Mouse (Mus musculus) neural tube, embryonic 15.5 days (tissue): ENCODE data around the gene Mapk3. TPM values are rescaled to one million over a fixed set of nuclear protein-coding genes. Genes with fewer than 3 reads are reported as not detected.
A peak's percentile ranks its signal among the peaks of the same experiment; 100 is the strongest.

Experiments used
- ATAC-seq: fragments of 200-750 bp; cut with Nextera tagmentation; 2 replicates; pipeline ENCODE4 v1.8.0; 2017; ENCODE audit warnings: mild to moderate bottlenecking, moderate TSS enrichment, moderate library complexity; ENCODE audit not compliant: low FRiP score
- H3K27ac ChIP-seq: fragments of 300-500 bp; sonication (generic); replicated peaks from 2 replicates; pipeline ENCODE4 v1.5.1; 2015; ENCODE audit warnings: mild to moderate bottlenecking, inconsistent platforms
- H3K27me3 ChIP-seq: fragments of 300-500 bp; sonication (generic); replicated peaks from 2 replicates; pipeline ENCODE4 v1.6.1; 2015; ENCODE audit warnings: inconsistent platforms
- H3K36me3 ChIP-seq: fragments of 300-500 bp; sonication (generic); 2 replicates; pipeline ENCODE4 v1.6.1; 2015; ENCODE audit warnings: inconsistent platforms
- H3K4me1 ChIP-seq: fragments of 300-500 bp; sonication (generic); 2 replicates; pipeline ENCODE4 v1.6.1; 2015; ENCODE audit warnings: inconsistent platforms
- H3K4me2 ChIP-seq: fragments of 300-500 bp; sonication (generic); 2 replicates; pipeline ENCODE4 v1.6.1; 2015; ENCODE audit warnings: inconsistent platforms, mild to moderate bottlenecking, moderate library complexity
- H3K4me3 ChIP-seq: fragments of 300-500 bp; sonication (generic); replicated peaks from 2 replicates; pipeline ENCODE4 v1.5.1; 2015; ENCODE audit warnings: mild to moderate bottlenecking, inconsistent platforms
- H3K9ac ChIP-seq: fragments of 300-500 bp; sonication (generic); replicated peaks from 2 replicates; pipeline ENCODE4 v1.6.1; 2015; ENCODE audit warnings: mild to moderate bottlenecking, inconsistent platforms
- H3K9me3 ChIP-seq: fragments of 300-500 bp; sonication (generic); replicated peaks from 2 replicates; pipeline ENCODE4 v1.6.1; 2016; ENCODE audit warnings: inconsistent platforms
- WGBS: fragments of 180-500 bp; shearing (Covaris S2); methylation state at CpG from one replicate; pipeline ENCODE4 v1.1.7; 2015; ENCODE audit warnings: mixed read lengths; 5-methylcytosine and 5-hydroxymethylcytosine counted together
- polyA plus RNA-seq: library from polyadenylated mRNA; unstranded; fragments of >200 nt; fragmentation: Nextera tagmentation; extraction: Ambion mirVana; gene quantifications from 2 replicates; pipeline ENCODE4 v1.2.1, GENCODE M21; 2015

The Mapk3 gene
- polyA plus RNA-seq, 1 experiment from 2014 or later = 105 TPM

- WGBS = 75% methylated on average over 5 of the region's 5 CpGs
- H3K27me3 ChIP-seq = no peaks in the 10 kb centered on the region
- no peaks in the 10 kb centered on the region for H3K36me3 ChIP-seq
- no peak overlapping the region for H3K9ac ChIP-seq
- peak overlapping the region; percentile 79; the same call in 1 of the 2 replicates for H3K27ac ChIP-seq
- no peaks in the 10 kb centered on the region for H3K9me3 ChIP-seq
- no peak for ATAC-seq
- H3K4me3 ChIP-seq = no peak overlapping the region
- peaks cover 23% of the 10 kb centered on the region for H3K4me1 ChIP-seq
- peak overlapping the region; percentile 92 for H3K4me2 ChIP-seq
These were observed 50.4 kb downstream of the Mapk3 start for GRCm38 (mm10) chr7:126809723-126810369.

Other genes with a start within 250 kb of the Mapk3 start
- gene Eif3c, start 193.2 kb upstream of the Mapk3 start, polyA plus RNA-seq = 178 and 194 TPM in 2 replicates
- 0.22 and 1.3 TPM in 2 replicates for gene Apobr, start 174.7 kb upstream of the Mapk3 start, polyA plus RNA-seq
- gene Cln3, start 173.8 kb upstream of the Mapk3 start, polyA plus RNA-seq = 32.6 and 32.7 TPM in 2 replicates
- not detected in 2 replicates for gene Il27, start 164.7 kb upstream of the Mapk3 start, polyA plus RNA-seq
- gene Nupr1, start 128.7 kb upstream of the Mapk3 start, polyA plus RNA-seq = 12.4 and 13.9 TPM in 2 replicates
- 53.2 and 64.5 TPM in 2 replicates for gene Sgf29, start 110.3 kb upstream of the Mapk3 start, polyA plus RNA-seq
- gene Sult1a1, start 83.2 kb upstream of the Mapk3 start, polyA plus RNA-seq = 3.4 and 5.1 TPM in 2 replicates
- gene Bola2, start 64.2 kb upstream of the Mapk3 start, polyA plus RNA-seq = 131 and 154 TPM in 2 replicates
- gene Slx1b, start 63.8 kb upstream of the Mapk3 start, polyA plus RNA-seq = 13.9 and 18.2 TPM in 2 replicates
- 120 and 192 TPM in 2 replicates for gene Coro1a, start 51.8 kb upstream of the Mapk3 start, polyA plus RNA-seq
- gene Gdpd3, start 6.7 kb downstream of the Mapk3 start, polyA plus RNA-seq = 1.0 and 1.5 TPM in 2 replicates
- gene Ypel3, start 17.4 kb downstream of the Mapk3 start, polyA plus RNA-seq = 187 and 207 TPM in 2 replicates
- gene Tbx6, start 21.9 kb downstream of the Mapk3 start, polyA plus RNA-seq = 0.34 and 0.35 TPM in 2 replicates
- 154 and 188 TPM in 2 replicates for gene Ppp4c, start 32.9 kb downstream of the Mapk3 start, polyA plus RNA-seq
- 48.2 and 54.4 TPM in 2 replicates for gene Fam57b, start 38.1 kb downstream of the Mapk3 start, polyA plus RNA-seq
- gene 4930451I11Rik, start 72.0 kb downstream of the Mapk3 start, polyA plus RNA-seq = not detected in 2 replicates
- gene Doc2a, start 87.8 kb downstream of the Mapk3 start, polyA plus RNA-seq = 36.2 and 39.3 TPM in 2 replicates
- 20.3 and 28.6 TPM in 2 replicates for gene Hirip3, start 102.4 kb downstream of the Mapk3 start, polyA plus RNA-seq
- 89.4 and 90.5 TPM in 2 replicates for gene Ino80e, start 102.8 kb downstream of the Mapk3 start, polyA plus RNA-seq
- 52.4 and 55.2 TPM in 2 replicates for gene Taok2, start 125.1 kb downstream of the Mapk3 start, polyA plus RNA-seq
- gene Tmem219, start 163.3 kb downstream of the Mapk3 start, polyA plus RNA-seq = 30.9 and 31.1 TPM in 2 replicates
- 102 and 121 TPM in 2 replicates for gene Kctd13, start 169.3 kb downstream of the Mapk3 start, polyA plus RNA-seq
- gene Asphd1, start 190.0 kb downstream of the Mapk3 start, polyA plus RNA-seq = 8.9 and 11.7 TPM in 2 replicates
- gene Sez6l2, start 191.0 kb downstream of the Mapk3 start, polyA plus RNA-seq = 51.6 and 56.9 TPM in 2 replicates
- 139 and 145 TPM in 2 replicates for gene Cdipt, start 216.3 kb downstream of the Mapk3 start, polyA plus RNA-seq
- 0.82 and 1.0 TPM in 2 replicates for gene Cdiptos, start 216.5 kb downstream of the Mapk3 start, polyA plus RNA-seq